Mouse (Mus musculus) hindbrain, embryonic 15.5 days (tissue): ENCODE measurements around the gene Zfp593. TPM values are rescaled to one million over a fixed set of nuclear protein-coding genes. Genes with fewer than 3 reads are reported as not detected.

Experiments
- ATAC-seq: fragments of 200-750 bp; cut with Nextera tagmentation; 2 replicates; pipeline ENCODE4 v1.8.0; 2017; ENCODE audit warnings: low read depth, moderate number of reproducible peaks, moderate TSS enrichment; ENCODE audit not compliant: low FRiP score
- H3K27ac ChIP-seq: fragments of 300-500 bp; sonication (generic); replicated peaks from 2 replicates; pipeline ENCODE4 v1.5.1; 2015; ENCODE audit warnings: mild to moderate bottlenecking, inconsistent platforms
- H3K27me3 ChIP-seq: fragments of 300-500 bp; sonication (generic); 2 replicates; pipeline ENCODE4 v1.6.1; 2015; ENCODE audit warnings: control low read depth, inconsistent platforms
- H3K36me3 ChIP-seq: fragments of 300-500 bp; sonication (generic); 2 replicates; pipeline ENCODE4 v1.6.1; 2015; ENCODE audit warnings: control low read depth, inconsistent platforms
- H3K4me1 ChIP-seq: fragments of 300-500 bp; sonication (generic); replicated peaks from 2 replicates; pipeline ENCODE4 v1.6.1; 2015; ENCODE audit warnings: control low read depth, inconsistent platforms
- H3K4me2 ChIP-seq: fragments of 300-500 bp; sonication (generic); 2 replicates; pipeline ENCODE4 v1.6.1; 2015; ENCODE audit warnings: moderate library complexity, mild to moderate bottlenecking, inconsistent platforms
- H3K4me3 ChIP-seq: fragments of 300-500 bp; sonication (generic); 2 replicates; pipeline ENCODE4 v1.5.1; 2015; ENCODE audit warnings: mild to moderate bottlenecking, inconsistent platforms
- H3K9ac ChIP-seq: fragments of 300-500 bp; sonication (generic); 2 replicates; pipeline ENCODE4 v1.6.1; 2015; ENCODE audit warnings: inconsistent platforms
- H3K9me3 ChIP-seq: fragments of 300-500 bp; sonication (generic); 2 replicates; pipeline ENCODE4 v1.6.1; 2016; ENCODE audit warnings: control low read depth, inconsistent platforms
- WGBS: fragments of 180-500 bp; shearing (Covaris S2); methylation state at CpG from one replicate; pipeline ENCODE4 v1.1.7; 2015; 5-methylcytosine and 5-hydroxymethylcytosine counted together
- polyA plus RNA-seq: library from polyadenylated mRNA; unstranded; fragments of >200 nt; fragmentation: Nextera tagmentation; extraction: Ambion mirVana; gene quantifications from 2 replicates; pipeline ENCODE4 v1.2.1, GENCODE M21; 2015

Zfp593 gene
- polyA plus RNA-seq, 1 experiment from 2014 or later, result 13.3 TPM

GRCm38 (mm10) chr4:134199371-134199770 is 46.0 kb downstream of the Zfp593 start:
- Histone ChIP-seq H3K27me3 (no peaks in the 10 kb centered on the region), H3K9ac (no peak overlapping the region), H3K36me3 (no peaks in the 10 kb centered on the region), H3K9me3 (no peaks in the 10 kb centered on the region), H3K4me3 (no peak overlapping the region), H3K4me1 (no peaks in the 10 kb centered on the region), H3K27ac (no peak overlapping the region), H3K4me2 (no peak overlapping the region)
- no peak for ATAC-seq
- WGBS, result 88% methylated on average over 2 of the region's 2 CpGs

Other genes starting within 250 kb of the Zfp593 start
- gene Dhdds, start 244.7 kb downstream of the Zfp593 start, polyA plus RNA-seq, result 44.0 and 46.0 TPM in 2 replicates
- 0.16 and 0.22 TPM in 2 replicates for gene Lin28a, start 226.8 kb downstream of the Zfp593 start, polyA plus RNA-seq
- not detected in 2 replicates for gene Zfp683, start 191.8 kb downstream of the Zfp593 start, polyA plus RNA-seq
- gene Crybg2, start 184.8 kb downstream of the Zfp593 start, polyA plus RNA-seq, result 4.3 and 4.6 TPM in 2 replicates
- gene Cd52, start 150.5 kb downstream of the Zfp593 start, polyA plus RNA-seq, result 2.3 and 9.0 TPM in 2 replicates
- gene Ubxn11, start 143.0 kb downstream of the Zfp593 start, polyA plus RNA-seq, result 17.1 and 21.3 TPM in 2 replicates
- 425 and 442 TPM in 2 replicates for gene Sh3bgrl3, start 116.8 kb downstream of the Zfp593 start, polyA plus RNA-seq
- gene Cep85, start 58.5 kb downstream of the Zfp593 start, polyA plus RNA-seq, result 18.8 and 22.1 TPM in 2 replicates
- gene Gm7534, start 42.6 kb downstream of the Zfp593 start, polyA plus RNA-seq, result not detected in 2 replicates
- 0.13 and 0.34 TPM in 2 replicates for gene Catsper4, start 18.2 kb downstream of the Zfp593 start, polyA plus RNA-seq
- 0.10 and 0.30 TPM in 2 replicates for gene Cnksr1, start 7.2 kb downstream of the Zfp593 start, polyA plus RNA-seq
- gene E130218I03Rik, start 1.9 kb downstream of the Zfp593 start, polyA plus RNA-seq, result 0.48 and 0.64 TPM in 2 replicates
- 0.52 and 0.83 TPM in 2 replicates for gene Gm30191, start 1.3 kb upstream of the Zfp593 start, polyA plus RNA-seq
- gene Grrp1, start 8.5 kb upstream of the Zfp593 start, polyA plus RNA-seq, result 16.8 and 18.9 TPM in 2 replicates
- gene Pdik1l, start 42.3 kb upstream of the Zfp593 start, polyA plus RNA-seq, result 35.7 and 36.6 TPM in 2 replicates
- gene Trim63, start 69.5 kb upstream of the Zfp593 start, polyA plus RNA-seq, result 0.41 and 0.56 TPM in 2 replicates
- 0.16 and 0.33 TPM in 2 replicates for gene Slc30a2, start 97.6 kb upstream of the Zfp593 start, polyA plus RNA-seq
- gene Extl1, start 138.3 kb upstream of the Zfp593 start, polyA plus RNA-seq, result 0.45 and 0.51 TPM in 2 replicates
- 7.6 and 8.1 TPM in 2 replicates for gene Pafah2, start 150.7 kb upstream of the Zfp593 start, polyA plus RNA-seq
- gene Stmn1, start 222.7 kb upstream of the Zfp593 start, polyA plus RNA-seq, result 5,846 and 6,036 TPM in 2 replicates